Mouse (Mus musculus) common myeloid progenitor, adult 5-6 weeks (primary cell): ENCODE results near the gene Thbd. TPM values are rescaled to one million over a fixed set of nuclear protein-coding genes. Genes with fewer than 3 reads are reported as not detected.

Experiments used
- ATAC-seq: replicated peaks from 2 replicates; pipeline ENCODE4 v1.8.0; 2016; ENCODE audit warnings: low read depth, mild to moderate bottlenecking, moderate TSS enrichment, inconsistent platforms; ENCODE audit not compliant: poor library complexity, severe bottlenecking
- total RNA-seq: library from RNA; stranded (forward); fragments of 200-1000, 187-1606 nt; gene quantifications from 2 replicates; pipeline ENCODE4 v1.2.3, GENCODE M21; 2017

Gene Thbd
- total RNA-seq, 1 experiment from 2014 or later, result 5.6 TPM

- no peak for ATAC-seq
These were observed 19.6 kb upstream of the Thbd start for GRCm38 (mm10) chr2:148427553-148427952.

- peak; percentile 61 for ATAC-seq
These were observed 17.9 kb upstream of the Thbd start for GRCm38 (mm10) chr2:148425709-148426382.

GRCm38 (mm10) chr2:148421706-148422105 is 13.7 kb upstream of the Thbd start:
- ATAC-seq, result no peak

GRCm38 (mm10) chr2:148421112-148421511 is 13.1 kb upstream of the Thbd start:
- no peak for ATAC-seq

GRCm38 (mm10) chr2:148419776-148420175 is 11.8 kb upstream of the Thbd start:
- no peak for ATAC-seq

- ATAC-seq, result no peak
These were observed 11.2 kb upstream of the Thbd start for GRCm38 (mm10) chr2:148419151-148419550.

GRCm38 (mm10) chr2:148409821-148410220 is 1.8 kb upstream of the Thbd start:
- ATAC-seq, result no peak

- ATAC-seq, result peak; percentile 65
These were observed 1.2 kb upstream of the Thbd start for GRCm38 (mm10) chr2:148409141-148409540.

- no peak for ATAC-seq
These were observed 753 bp upstream of the Thbd start for GRCm38 (mm10) chr2:148408761-148409120.

- ATAC-seq, result peak; percentile 46
These were observed 768 bp downstream of the Thbd start for GRCm38 (mm10) chr2:148406971-148407869.

GRCm38 (mm10) chr2:148406160-148406970 is 1.6 kb downstream of the Thbd start:
- ATAC-seq, result peak; percentile 42

GRCm38 (mm10) chr2:148404906-148405305 is 3.1 kb downstream of the Thbd start:
- no peak for ATAC-seq

GRCm38 (mm10) chr2:148402227-148402626 is 5.8 kb downstream of the Thbd start:
- no peak for ATAC-seq

- ATAC-seq, result no peak
These were observed 8.9 kb downstream of the Thbd start for GRCm38 (mm10) chr2:148398901-148399685.

GRCm38 (mm10) chr2:148397784-148398100 is 10.2 kb downstream of the Thbd start:
- ATAC-seq, result peak; percentile 6

- ATAC-seq, result peak; percentile 63
These were observed 10.8 kb downstream of the Thbd start for GRCm38 (mm10) chr2:148397015-148397783.

GRCm38 (mm10) chr2:148396209-148396608 is 11.8 kb downstream of the Thbd start:
- ATAC-seq, result no peak

GRCm38 (mm10) chr2:148395131-148396051 is 12.6 kb downstream of the Thbd start, which contains the start of gene Sstr4:
Sstr4 (plus strand) TSS chr2:148395344.
- peak; percentile 24 for ATAC-seq
